Mouse (Mus musculus): ENCODE measurements around the gene Fam71a. TPM values are rescaled to one million over a fixed set of nuclear protein-coding genes. Genes with fewer than 3 reads are reported as not detected.

The Fam71a gene
- polyA plus RNA-seq (2012; rRNA removed; ENCODE audit: low replicate concordance): not detected in 2 replicates

DNA sequence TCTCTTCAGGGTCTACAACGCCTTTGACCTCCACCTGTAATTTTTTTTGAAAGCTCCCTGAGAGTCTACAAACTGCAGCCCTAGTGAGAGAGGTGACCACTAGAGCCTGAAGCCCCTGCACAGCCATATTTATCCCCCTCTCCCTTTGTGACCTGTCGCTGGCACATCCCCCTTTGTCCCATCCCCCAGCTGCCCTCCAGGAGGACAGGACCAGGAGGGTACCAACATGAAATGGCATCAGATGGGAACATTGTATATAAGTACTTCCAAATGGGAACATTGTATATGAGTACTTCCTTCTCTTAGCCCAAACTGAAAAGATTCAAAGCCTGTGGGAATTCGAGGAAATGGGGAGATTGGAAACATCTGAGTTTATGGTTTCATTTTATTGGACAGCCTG is at the start of gene Fam71a:
Gene Fam71a, minus strand, starts transcription at position 101 of the 400 bp plus-strand sequence.

Other genes starting within 250 kb of the Fam71a start
- gene Angel2, start 239.7 kb downstream of the Fam71a start, polyA plus RNA-seq (2012; rRNA removed; ENCODE audit: low replicate concordance): 21.4 and 28.8 TPM in 2 replicates
- 1.1 and 4.5 TPM in 2 replicates for gene Vash2, start 185.5 kb downstream of the Fam71a start, polyA plus RNA-seq (2012; rRNA removed; ENCODE audit: low replicate concordance)
- 26.7 and 34.8 TPM in 2 replicates for gene Flvcr1, start 138.7 kb downstream of the Fam71a start, polyA plus RNA-seq (2012; rRNA removed; ENCODE audit: low replicate concordance)
- gene Spata45, start 128.2 kb downstream of the Fam71a start, polyA plus RNA-seq (2012; rRNA removed; ENCODE audit: low replicate concordance): not detected in 2 replicates
- gene Tatdn3, start 101.9 kb downstream of the Fam71a start, polyA plus RNA-seq (2012; rRNA removed; ENCODE audit: low replicate concordance): 3.3 and 10.9 TPM in 2 replicates
- gene Nsl1, start 101.8 kb downstream of the Fam71a start, polyA plus RNA-seq (2012; rRNA removed; ENCODE audit: low replicate concordance): 0.47 and 1.1 TPM in 2 replicates
- 16.2 and 28.0 TPM in 2 replicates for gene Batf3, start 67.0 kb downstream of the Fam71a start, polyA plus RNA-seq (2012; rRNA removed; ENCODE audit: low replicate concordance)
- 6.8 and 7.7 TPM in 2 replicates for gene Atf3, start 53.2 kb upstream of the Fam71a start, polyA plus RNA-seq (2012; rRNA removed; ENCODE audit: low replicate concordance)
- gene Nenf, start 153.4 kb upstream of the Fam71a start, polyA plus RNA-seq (2012; rRNA removed; ENCODE audit: low replicate concordance): 129 and 158 TPM in 2 replicates
- 7.1 and 7.4 TPM in 2 replicates for gene Tmem206, start 161.1 kb upstream of the Fam71a start, polyA plus RNA-seq (2012; rRNA removed; ENCODE audit: low replicate concordance)
- 212 and 279 TPM in 2 replicates for gene Ppp2r5a, start 238.5 kb upstream of the Fam71a start, polyA plus RNA-seq (2012; rRNA removed; ENCODE audit: low replicate concordance)